Mouse (Mus musculus) megakaryocyte progenitor cell, adult 5-6 weeks (primary cell): ENCODE measurements around the gene Ubr4. TPM values are rescaled to one million over a fixed set of nuclear protein-coding genes. Genes with fewer than 3 reads are reported as not detected.
"Not testable (repeated sequence)": the region's sequence is repeated elsewhere in the genome, so short reads cannot be mapped to it uniquely, and the experiment has no call there.

Source experiments
- ATAC-seq: replicated peaks from 2 replicates; pipeline ENCODE4 v1.8.0; 2016; ENCODE audit warnings: mild to moderate bottlenecking, moderate TSS enrichment, inconsistent platforms; ENCODE audit not compliant: poor library complexity
- total RNA-seq, 2 experiments: library from RNA; stranded (forward) in 1 of 2; stranded (reverse) in 1 of 2; fragments of 157-497, 149-512 nt in 1 of 2; fragments of 200-1000 nt in 1 of 2; gene quantifications; 2 replicates each; pipeline versions ENCODE4 v1.2.3 to v1.2.4; 2015 to 2017

The Ubr4 gene
- total RNA-seq, 2 experiments from 2014 or later, result 46.1 to 83.1 TPM

DNA sequence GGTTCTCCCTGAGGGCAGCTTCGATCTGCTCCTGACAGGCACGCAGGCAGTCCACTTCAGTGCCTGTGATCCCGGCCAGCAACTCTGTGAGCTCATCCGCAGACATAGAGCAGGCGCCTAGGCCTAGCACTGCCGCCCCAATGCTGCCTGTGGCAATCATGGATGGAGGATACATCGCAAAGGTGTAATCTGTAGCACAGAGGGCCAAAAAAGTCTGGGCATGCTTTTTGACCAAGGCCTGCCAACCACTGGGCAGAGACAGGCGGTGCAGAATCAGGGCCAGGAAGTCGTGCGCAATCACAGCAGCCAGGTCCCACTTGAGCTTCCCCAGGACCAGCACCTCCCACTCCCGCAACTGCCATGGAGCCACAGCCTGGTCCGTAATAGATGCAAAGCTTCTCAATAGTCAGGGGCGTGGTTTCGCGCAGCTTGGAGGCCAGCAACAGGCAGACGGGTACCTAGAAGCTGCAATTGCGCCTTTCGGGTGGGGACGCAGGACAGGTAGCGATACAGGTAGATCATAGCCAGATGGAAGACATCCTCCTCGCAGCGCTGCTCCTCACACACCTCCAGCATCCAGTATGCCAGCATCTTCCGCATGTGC is 6.9 kb upstream of the Ubr4 start:
- no peak for ATAC-seq

DNA sequence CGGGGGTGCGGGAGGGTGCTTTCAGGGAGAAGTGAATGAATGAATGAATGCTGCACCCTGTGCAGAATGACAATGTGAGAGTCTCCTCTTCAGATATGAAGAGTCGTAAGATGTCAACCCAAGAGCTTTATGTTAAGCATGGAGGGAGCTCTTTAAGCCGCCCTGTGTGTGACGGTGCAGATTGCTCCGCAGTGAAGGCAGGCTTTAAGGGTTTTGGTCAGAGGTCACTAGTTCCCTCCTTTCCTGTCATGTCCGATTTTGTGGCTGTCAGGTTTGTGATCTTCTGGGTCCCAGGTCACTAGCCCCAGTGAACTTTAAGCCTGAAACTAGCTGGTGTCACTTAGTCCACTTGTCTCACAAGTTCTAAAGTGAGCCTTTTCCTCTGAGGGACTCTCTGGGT is 423 bp downstream of the Ubr4 start:
- peak; percentile 15; the same call in 1 of the 2 replicates for ATAC-seq

DNA sequence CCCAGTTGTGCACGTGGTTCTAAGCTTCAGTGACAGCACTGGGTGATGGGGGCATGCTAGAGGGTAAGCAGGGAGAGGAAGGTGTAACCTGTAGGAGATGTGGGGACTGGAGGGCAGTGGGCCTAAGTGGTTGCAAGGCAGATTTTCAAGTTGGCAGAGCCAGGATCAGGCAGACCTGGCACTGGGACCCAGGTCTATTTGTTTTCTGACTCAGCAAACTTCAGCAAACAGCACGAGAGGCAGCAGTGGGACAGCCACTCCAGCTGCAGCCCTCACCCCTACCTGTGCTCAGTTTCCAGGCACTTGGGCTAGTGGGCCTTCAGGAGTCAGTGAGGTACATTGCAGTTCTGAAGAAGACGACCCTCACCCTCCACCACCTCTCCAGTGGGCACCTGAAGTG is 4.8 kb downstream of the Ubr4 start:
- ATAC-seq, result no peak

DNA sequence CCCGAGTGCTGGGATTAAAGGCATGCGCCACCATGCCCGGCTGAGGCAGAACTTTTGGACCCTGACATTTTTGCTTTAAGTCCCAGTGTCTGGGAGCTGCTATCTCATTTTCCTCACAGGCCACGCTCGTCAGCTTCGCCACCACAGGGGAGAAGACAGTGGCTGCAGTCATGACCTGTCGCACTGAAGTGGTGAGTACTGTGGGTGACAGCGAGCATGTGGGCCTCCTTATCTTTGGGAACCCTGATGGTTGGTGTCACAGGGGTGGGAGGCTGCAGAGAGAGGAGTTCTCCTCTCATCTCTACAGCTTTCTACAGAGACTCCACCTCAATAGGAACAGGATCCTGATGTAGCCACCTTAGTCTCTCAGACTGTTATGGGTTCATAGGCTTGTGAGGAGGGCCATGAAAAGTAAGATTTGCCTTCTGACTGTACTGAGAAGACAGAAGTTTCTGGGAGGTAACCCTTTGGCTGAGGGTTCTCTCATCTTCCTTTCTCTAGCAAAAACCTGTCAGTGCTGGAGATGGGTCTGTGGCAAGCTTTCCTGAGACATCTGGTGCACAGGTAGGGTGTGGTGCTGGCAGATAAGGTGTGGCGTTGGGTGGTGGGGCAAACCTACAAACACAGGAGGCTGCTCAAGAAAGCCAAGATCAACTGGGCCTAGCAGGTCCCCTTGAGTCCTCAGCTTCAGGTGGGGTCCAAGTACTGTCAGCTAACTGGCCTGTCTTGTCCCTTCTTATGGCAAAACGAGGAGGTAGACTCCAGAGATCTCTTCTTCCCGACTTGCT is 8.5 kb downstream of the Ubr4 start:
- ATAC-seq, result peak; percentile 75

DNA sequence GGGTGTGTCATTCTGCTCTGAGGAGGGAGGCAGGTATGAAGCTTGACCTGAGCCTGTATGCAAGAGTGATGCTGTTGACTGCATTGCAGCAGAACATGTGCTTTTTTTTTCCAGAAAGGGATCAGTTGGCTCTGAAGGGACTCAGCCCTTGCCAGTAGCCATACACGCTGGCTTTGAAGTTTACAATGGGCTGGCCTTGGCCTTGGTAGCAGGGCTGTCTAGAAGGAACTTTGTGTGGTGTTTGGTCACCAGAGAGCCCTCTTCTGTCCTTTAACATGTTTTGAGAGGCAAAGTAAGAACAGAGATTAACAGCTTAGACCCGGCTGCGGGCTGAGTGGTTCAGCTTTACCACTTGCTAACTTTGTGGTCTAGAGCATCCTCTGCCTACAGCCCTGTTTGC is 14.9 kb downstream of the Ubr4 start:
- ATAC-seq, result no peak

DNA sequence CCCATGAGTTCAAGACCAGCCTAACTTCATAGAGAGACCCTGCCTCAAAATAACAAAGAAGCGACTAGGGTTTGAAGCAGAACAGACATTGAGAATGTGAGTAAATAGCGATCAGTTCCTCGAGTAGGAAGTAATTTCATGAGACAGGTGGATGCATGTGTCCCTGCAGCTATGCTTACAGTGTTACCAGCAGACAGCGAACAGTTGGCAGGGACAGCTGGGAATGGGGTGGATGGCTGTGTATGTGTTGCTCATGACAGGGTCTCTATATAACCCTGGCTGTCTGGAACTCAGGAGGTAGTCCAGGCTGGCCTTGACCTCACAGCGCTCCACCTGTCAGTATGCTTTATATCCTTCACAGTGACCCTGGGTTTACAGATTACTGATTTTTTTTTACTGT is 15.6 kb downstream of the Ubr4 start:
- ATAC-seq, result no peak

DNA sequence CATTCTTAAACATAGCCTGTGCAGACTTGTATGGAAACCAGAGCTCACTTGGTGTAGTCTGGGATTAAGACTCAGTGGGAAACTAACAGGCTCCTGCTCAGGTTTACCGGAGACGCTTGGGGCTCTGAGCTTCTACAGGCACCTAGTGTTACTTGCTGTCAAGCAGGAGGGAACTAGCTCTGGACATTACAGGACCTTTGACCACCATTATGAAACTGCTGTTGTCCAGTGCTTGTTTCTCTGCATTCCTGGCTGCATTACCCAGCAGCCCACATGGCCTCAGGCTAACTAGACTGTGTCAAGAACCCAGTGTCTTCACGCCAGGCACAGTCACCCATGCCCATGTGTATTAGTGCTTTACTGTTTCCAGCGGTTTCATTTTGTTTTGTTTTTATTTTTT is 20.7 kb downstream of the Ubr4 start:
- ATAC-seq, result no peak

DNA sequence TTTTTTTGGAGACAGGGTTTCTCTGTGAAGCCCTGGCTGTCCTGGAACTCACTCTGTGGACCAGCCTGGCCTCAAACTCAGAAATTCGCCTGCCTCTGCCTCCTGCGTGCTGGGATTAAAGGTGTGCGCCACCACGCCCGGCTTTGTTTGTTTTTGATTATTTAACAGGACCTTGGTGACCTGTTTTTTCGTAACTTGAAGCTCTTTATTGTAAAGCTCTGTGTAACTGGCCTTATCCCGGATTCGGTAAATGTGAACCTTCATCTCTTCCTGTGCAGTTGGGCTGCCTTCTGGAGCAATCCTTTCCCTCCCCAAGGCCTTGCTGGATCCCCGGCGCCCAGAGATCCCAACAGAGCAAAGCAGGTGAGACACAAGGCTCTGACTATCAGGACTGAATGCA is 21.1 kb downstream of the Ubr4 start:
- no peak for ATAC-seq

DNA sequence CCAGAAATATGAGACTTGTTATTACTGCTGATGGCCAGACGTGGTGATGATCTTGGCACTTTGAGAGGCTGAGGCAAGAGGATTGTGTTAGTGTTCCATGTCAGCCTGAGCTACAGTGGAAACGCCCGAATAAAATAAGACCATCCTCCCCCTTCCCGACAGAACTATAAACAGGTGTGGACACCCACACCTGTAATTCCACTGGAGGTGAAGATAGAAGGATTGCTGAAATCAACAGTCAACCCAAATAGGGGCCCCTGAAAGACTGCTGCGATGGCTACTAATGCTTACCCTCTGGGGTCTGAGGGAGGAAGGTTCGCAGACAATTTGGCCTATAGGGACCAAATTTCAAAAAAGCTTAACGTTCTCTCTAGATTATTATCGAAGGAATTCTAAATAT is 27.3 kb downstream of the Ubr4 start:
- ATAC-seq, result no peak

DNA sequence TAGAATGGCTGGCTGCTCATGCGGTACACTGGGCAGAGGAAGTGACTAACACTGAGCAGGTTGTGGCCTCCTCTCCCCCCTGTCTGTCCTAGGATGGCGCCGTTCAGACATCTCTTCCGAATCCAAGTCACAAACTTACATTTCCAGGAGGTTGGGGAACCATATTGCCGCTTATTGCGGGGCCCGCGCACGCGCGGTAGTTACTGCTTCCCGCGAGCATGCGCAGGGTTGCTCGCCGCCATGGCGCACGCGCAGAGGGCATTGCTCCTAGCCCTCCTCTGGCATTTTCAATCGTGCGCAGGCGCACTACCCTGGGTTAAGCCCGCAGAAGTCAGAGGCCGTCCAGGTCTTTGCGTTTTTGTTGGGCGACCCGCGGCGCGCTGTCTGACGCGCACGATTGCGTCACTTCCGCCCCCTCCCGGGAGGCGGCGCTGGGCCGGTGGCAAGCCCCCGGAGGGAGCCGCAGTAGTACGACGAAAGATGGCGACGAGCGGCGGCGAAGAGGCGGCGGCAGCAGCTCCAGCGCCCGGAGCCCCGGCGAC is 27.9 kb downstream of the Ubr4 start:
- peak; percentile 89 for ATAC-seq

DNA sequence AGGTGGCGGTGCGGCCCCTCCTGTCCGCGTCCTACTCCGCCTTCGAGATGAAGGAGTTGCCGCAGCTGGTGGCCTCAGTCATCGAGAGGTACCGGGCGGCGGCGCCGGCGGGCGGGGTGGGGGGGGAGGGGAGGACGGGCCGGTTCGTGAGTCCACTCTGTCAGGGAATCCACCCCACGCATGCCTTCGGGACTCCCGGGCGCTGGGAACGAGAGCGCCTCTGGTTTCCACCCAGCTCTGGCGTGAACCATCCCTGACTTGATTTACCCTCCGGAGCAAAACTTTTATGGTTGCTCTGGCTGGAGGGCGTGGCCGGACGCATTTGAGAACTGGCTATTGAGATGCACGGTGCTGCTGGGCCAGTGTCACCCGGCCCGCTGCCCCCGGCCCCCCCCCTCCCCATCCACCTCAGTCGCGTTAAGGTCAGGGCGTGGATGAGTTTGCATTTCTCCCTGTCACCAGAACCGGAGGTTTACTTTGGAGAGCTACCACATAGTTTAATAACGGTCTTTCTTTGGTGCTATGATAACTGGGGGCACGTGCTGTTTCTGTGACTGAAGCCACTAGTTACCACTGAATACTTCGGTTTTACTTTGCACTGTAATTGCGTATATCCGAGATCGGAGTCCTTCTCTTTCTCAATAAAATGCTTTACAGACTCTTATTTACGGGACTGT is 28.5 kb downstream of the Ubr4 start:
- peak; percentile 32 for ATAC-seq

DNA sequence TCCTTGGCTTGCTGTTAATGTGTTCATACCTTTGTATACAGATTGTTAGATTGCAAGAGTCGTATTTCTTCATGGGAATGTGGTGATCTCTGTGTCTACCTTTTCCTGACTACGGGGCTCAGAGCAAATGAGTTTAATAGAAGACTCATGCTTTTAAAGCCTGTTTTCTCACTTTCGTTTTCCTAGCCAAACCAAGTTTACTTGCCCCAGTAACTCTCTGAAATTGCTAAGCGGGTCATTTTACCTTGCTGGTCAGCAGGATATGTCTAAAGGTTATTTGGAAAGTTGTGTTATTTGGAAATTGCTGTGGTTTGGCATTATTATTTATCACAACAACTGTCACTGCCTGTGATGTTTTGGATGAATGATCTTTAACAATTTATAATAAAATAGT is 29.0 kb downstream of the Ubr4 start:
- ATAC-seq, result no peak

DNA sequence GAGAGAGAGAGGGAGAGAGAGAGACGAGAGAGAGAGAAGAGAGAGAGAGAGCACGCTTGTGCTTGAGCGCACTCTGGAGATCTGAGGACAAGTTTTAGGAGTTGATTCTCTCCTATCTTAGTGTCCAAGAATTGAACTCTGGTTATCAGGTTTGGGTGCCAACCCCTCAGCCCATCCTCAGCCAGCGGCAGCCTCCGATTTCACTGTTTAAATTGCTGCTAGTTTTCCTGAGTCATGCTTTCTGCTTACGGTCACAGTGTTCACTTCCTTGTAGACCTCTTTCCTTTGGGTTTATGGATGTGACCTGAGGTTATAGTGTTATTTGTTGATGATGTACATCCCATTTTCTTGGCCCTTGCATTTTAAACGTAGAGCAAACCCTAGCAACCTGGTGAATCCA is 29.8 kb downstream of the Ubr4 start:
- peak; percentile 22 for ATAC-seq

DNA sequence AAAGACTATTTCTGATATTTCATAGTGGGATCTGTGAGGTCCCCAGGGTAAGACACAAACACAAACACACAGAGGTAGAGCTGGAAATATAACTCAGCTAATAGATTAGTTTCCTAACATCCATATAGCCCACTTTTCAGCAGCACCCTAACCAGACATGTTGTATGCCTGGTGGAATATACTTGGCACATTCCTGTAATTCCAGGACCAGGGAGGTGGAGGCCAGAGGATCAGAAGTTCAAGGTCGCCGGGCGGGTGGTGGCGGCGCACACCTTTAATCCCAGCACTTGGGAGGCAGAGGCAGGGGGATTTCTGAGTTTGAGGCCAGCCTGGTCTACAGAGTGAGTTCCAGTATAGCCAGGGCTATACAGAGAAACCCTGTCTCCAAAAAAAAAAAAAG is 33.4 kb downstream of the Ubr4 start:
- ATAC-seq, result not testable (repeated sequence)

DNA sequence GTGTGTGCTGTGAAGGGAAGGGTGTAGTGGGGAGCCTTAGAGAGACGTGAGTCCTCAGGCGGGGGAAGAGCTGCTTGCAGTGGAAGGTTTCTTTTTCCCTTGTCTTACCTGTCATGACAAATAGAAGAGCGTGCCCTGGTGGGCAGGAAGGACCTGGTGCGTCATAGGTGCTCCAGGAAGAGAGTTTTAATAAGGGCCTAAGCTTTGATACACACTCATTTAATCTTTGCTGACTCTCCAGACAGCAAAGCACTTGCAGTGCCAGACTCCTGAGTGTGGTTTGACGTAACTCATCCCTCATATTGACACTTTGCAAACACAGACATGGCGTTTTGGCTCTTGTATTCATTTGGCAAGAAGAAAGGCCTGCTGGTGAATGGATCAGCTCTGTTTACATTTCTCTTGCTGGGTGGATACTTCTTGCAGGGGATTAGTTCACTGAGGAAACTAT is 34.5 kb downstream of the Ubr4 start:
- ATAC-seq, result no peak

DNA sequence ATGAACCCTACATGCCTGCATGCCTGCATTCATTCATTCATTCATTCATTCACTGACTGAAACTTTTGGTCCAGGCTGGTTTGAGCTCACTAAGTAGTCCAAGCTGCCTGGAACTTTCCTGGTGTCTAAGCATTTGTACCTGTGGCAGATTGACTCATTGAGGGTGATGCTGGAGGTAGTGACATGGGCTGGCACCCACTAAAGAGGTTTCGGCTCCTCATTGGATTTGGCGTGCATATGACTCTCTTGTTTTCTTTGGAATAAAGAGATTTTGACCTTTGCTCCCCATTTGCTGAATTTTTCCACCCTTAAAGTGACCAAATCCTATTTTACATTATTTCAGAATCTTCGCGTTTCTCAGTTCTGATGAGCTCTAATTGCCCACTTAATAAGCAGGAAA is 37.1 kb downstream of the Ubr4 start:
- ATAC-seq, result no peak

DNA sequence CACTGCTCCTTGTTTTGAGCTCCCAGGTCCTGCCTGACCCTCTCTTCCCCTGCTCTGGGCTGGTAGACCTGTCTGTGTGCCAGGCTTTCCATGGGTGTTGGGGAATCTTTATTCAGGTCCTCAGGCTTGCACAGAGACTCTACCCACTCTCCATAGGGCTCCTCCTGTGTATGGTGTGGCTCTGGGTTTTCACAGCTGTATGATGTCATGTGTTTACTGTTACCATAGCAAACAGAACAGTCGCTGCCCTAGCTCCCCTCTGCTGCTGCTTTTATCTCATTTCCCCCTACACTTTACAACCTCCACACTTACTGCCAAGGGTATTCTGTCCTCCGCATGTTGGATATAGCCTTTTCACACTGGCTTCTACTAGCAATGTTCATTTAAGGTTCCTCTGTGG is 43.0 kb downstream of the Ubr4 start:
- peak; percentile 54 for ATAC-seq

DNA sequence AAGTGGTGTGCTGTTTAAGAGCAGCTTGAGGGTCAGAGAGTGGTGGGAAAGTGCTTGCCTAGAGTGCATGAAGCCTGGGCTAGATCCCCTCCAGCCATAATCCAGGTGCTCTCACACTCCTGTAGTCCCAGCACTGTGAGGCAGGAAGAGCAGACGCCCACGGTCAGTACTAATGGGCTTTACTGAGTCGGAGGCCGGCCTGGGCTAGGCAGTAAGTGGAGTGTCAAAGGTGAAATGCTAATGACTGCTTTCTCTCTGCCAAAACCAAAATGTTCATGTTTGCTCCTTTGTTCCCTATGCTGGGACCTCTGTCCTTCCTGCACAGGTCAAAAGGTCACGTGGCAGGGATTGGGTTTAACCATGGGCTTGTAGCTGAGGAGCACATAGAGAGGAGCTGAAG is 48.1 kb downstream of the Ubr4 start:
- ATAC-seq, result no peak

DNA sequence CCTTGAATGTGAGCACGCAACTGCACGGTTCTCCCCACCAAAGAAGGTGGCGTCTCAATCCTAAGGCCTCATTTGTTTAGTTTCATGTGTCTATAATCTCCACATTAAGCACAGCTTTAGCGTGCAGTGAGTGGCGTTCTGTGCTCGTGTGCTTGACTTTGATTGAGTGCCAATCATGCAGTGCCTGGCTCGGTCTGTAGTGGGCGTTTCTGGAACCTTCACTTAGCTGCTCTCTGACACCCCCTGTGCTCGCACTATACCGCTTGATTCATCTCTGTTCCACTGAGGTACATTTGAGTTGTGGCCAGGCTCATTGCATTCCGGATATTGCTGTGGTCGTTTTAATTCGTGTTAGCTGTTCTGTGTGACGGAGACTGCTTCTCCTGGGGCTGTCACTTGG is 50.8 kb downstream of the Ubr4 start:
- peak; percentile 61 for ATAC-seq

DNA sequence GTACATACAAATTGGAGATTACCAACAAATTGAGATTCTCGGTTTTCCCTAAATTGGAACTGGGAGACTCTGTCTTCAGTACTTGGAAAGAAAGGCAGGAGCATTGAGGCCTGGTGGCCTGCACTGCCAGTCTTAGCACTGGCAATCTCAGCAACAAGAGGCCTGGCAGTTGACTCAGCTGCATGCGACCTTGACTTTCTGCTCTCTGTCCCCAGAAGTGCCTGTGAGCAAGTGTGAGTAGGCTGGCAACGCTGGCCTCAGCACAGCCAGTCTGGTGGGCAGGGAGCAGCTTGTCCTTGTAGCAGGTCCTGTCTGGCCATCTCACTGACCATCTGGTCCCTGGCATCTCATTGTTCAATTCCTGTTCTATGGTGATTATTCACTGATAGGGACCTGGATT is 58.9 kb downstream of the Ubr4 start:
- ATAC-seq, result no peak

DNA sequence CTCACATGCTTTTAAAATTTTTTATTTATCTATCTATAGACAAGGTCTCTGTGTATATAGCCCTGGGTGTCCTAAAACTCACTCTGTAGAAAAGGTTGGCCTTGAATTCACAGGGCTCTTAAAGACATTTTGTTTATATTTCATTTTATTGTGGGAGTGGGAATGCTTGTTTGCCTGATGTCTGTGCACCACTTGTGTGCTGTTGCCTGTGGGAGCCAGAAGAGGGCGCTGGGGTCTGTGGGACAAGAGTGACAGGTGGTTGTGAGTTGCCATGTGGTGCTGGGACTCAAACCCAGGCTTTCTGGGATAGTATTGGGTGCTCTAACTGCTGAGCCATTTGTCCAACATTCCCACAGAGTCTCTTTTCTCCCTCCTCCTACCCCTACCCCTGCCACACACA is 65.5 kb downstream of the Ubr4 start:
- no peak for ATAC-seq

DNA sequence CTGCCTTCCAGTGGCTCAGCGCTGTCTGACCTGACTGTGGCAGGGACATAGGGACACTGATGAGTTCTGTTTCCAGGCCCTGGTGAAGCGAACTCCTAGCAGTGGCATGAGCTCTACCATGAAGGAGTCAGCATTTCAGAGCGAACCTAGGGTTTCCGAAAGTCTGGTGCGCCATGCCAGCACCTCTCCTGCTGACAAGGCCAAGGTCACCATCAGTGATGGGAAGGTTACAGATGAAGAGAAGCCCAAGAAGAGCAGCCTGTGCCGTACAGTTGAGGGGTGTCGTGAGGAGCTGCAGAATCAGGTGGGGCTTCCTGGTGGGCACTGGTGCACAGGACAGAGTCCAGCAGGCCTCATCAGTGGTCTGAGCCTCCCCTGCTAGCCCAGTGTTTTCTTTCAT is 69.2 kb downstream of the Ubr4 start:
- no peak for ATAC-seq
